Mouse (Mus musculus) spleen, postnatal 36 days (tissue): ENCODE data around the gene Nfatc4.

Source experiments
- DNase-seq, 2 experiments: peaks; one replicate each; pipeline ENCODE4 v3.0.0; 2022; ENCODE audit warnings: low spot score in 2 of 2, mixed read lengths in 1 of 2

Gene Nfatc4

GRCm38 (mm10) chr14:55853621-55854285 lies 30.8 kb downstream of the Nfatc4 start, which contains the start of gene Nynrin:
TSS of gene Nynrin (plus strand) at chr14:55854010.
- DNase-seq, result peak; percentile 13 to 14

GRCm38 (mm10) chr14:55854406-55855100 lies 31.6 kb downstream of the Nfatc4 start:
- DNase-seq, result no peak

GRCm38 (mm10) chr14:55855101-55855561 lies 32.2 kb downstream of the Nfatc4 start:
- DNase-seq, result no peak

GRCm38 (mm10) chr14:55857588-55857987 lies 34.6 kb downstream of the Nfatc4 start:
- no peak for DNase-seq

- DNase-seq, result no peak
Observed at GRCm38 (mm10) chr14:55862186-55862585, 39.2 kb downstream of the Nfatc4 start.

DNA sequence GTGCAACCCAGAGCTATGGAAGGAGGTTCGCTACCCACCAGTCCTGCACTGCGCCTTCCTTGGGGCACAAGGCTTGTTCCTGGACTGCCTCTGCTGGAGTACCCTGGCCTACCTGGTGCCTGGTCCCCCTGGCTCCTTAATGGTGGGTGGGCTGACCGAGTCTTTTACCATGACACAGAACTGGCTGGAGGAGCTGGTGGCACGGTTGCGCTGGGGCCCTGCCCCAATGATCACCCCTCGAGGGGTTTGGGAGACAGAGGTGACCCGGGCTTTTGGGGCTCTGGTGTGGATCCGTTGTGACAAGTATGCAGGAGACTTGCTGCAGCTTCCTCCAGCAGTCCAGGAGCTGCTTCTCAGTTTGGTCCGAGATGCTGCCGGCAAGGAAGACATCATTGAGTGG lies 40.0 kb downstream of the Nfatc4 start:
- DNase-seq, result no peak

DNA sequence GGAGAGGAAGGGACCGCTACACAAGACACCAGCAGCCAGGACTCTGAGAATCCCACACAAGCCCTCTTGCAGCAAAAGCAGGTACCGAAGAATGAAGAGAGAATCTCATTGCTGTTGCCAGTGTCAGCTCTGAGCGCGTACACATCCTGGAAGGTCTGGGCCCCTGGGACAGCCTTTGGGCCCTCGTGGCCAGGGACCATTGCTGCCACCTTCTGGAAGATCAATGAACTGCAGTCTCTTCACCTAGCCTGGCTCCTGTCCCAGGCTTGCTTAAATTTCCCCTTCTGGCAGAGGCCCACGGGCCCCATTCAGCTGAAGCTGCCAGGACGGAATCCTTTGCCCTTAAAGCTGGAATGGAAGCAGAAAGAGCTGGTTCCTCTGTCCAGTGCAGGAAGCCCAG lies 40.8 kb downstream of the Nfatc4 start:
- DNase-seq, result peak; percentile 42 to 53

DNA sequence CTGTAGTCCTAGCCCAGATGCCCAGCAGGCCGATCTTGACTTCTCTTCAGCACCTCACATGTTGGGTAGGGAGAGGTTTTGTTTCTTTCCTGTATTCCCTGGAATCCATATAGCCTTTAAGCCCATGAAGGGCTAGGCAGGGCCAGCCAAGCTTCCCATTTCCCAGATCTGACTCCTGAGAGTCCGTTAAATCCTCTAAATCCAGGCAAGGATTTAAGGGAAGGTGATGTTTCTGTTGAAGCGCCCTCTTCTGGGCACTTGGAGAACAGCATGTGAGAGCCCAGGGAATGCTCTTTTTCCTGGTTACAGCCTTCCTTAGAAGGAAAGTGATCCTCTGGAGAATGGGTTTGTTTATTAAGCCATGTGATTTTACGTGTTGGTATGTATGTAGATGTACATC lies 44.0 kb downstream of the Nfatc4 start:
- no peak for DNase-seq

DNA sequence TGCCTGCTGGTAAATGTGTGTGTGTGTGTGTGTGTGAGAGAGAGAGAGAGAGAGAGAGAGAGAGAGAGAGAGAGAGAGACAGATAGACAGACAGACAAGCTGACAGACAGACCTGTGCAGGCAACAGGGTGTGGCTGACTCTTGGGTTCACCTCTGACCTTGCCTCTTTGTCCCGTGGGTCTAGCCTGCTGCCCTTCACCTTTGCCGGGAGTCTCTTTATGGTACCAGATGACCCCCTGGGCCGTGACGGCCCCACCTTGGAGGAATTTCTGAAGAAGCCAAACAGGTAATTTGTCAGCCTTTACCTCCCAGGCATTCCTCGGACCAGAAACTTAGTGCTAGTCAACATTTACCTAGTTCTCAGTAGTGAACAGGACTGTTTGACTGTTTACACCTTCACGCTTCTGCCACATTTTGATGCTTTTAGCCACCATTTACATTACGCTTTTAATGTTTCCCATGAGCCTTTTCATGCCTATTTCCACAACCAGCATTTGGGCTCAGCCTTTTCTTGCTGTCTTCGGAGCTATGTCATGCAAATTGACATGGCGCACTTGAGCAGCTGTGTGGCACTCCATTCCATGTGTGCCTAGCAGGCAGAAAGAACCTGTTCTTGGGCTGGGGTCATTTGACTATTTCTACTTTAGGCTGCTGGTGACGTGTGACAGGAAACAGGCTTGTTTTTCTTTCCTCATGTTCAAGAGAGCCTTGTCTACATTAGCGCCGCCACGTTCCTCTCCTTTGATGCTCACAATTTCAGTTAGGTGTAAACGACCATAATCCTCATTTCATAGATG lies 45.5 kb downstream of the Nfatc4 start:
- no peak for DNase-seq

GRCm38 (mm10) chr14:55869538-55869937 lies 46.6 kb downstream of the Nfatc4 start:
- DNase-seq, result no peak

GRCm38 (mm10) chr14:55872039-55872438 lies 49.1 kb downstream of the Nfatc4 start:
- DNase-seq, result no peak

DNA sequence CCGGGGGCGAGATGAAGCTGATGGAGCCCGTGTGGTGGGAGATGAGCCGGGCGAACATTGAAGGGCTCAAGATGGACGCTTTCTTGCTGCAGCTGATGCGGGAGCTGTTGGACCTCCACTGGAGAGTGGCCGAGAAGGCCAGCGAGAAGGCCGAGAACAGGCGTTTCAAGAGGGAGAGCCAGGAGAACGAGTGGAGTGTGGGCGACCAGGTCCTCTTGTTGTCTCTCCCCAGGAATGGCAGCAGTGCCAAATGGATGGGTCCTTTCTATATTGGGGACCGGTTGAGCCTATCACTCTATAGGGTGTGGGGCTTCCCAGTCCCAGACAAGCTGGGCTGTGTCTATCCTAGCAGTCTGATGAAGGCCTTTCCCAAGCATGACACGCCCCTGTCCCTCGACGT lies 49.6 kb downstream of the Nfatc4 start:
- DNase-seq, result no peak

DNA sequence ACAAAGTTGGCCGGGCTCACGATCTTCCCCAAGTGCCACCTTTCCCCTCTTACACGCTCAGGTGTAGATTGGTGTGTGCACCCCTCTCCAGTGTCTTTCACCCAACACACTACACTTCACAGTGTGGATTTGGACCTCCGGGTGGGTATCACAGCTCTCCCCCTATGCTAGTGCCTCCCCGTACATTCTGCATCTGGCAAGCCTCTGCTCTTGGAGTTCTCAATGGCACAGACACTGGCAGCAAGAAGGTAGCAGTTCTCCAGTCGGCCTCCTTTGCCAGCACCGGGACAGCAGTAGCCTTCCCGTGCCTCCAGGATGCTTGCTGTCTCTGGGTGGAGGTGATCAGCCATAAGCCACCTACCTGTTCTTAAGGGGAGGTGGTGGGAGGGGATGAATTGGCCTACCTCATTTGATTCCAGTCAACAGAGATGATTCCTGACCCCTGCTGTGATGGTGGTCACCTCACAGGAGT lies 50.3 kb downstream of the Nfatc4 start:
- DNase-seq, result no peak

DNA sequence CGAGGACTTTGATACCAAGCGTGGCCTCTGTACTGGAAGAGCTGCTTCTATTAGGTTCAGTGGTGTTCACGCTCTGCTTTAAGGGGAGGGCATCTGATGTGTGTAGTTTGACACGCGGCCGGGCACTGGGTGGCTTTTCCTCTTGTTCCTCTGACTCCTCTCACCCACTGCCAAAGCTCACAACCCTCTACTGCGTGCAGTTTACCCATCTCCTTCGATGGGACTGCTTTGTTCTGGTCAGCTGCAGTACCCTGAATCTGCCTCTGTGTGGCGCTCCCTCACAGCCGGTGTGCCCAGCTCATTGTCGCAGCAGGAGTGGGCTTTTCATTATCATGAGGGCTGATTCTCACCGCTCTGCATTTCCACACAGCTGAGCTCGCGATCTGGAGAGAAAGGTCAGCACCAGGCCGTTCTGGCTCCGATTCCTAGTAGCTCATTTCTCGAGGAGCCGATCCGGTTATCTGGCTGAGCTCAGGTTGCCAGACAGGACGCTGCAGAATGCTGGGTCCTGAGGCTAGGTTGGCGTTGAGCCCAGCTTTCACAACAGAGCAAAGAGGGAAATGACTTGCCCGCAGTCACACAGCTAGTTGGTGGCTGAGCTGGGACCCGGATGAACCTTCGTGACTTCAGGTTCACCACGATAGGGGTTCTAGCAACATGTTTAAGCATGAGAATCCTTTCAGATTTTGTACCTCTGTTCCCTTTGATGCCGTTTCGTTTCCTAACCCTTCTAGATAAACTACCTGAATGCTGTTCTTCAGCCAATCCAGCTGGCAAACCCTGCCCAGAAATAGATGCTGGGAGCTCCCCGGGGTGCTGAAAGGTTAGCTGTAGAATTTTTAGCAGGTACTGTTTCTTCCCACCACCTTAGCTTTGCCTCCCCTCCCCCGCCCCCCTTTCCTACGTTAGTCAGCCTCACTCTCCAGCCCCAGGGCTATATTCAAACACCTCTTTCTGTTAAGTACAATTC lies 51.1 kb downstream of the Nfatc4 start:
- DNase-seq, result peak; percentile 61 to 66

- no peak for DNase-seq
Observed at GRCm38 (mm10) chr14:55877469-55878315, 54.7 kb downstream of the Nfatc4 start.

DNA sequence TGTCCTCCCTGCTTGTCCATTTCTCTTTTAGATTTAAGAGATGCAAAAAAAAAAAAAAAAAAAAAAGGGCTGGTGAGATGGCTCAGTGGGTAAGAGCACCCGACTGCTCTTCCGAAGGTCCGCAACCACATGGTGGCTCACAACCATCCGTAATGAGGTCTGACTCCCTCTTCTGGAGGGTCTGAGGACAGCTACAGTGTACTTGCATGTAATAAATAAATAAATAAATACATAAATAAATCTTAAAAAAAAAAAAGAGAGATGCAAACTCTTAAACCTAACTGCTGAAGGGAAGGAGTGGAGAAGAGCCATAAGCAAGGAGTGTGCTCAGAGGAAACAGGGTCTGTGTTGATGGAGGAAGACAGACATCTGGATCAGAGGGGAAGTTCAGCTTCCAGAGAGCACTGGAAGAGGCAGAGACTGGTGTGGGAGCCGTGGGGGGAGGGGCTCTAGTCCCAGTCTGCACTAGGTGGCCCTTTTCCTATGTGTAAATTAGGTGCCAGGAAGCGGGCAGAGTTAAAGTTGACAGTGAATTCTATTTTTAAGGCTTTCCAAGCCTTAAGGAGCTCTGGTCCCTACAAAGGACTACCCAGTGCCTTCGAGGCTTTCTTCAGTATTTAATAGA lies 55.5 kb downstream of the Nfatc4 start:
- no peak for DNase-seq

DNA sequence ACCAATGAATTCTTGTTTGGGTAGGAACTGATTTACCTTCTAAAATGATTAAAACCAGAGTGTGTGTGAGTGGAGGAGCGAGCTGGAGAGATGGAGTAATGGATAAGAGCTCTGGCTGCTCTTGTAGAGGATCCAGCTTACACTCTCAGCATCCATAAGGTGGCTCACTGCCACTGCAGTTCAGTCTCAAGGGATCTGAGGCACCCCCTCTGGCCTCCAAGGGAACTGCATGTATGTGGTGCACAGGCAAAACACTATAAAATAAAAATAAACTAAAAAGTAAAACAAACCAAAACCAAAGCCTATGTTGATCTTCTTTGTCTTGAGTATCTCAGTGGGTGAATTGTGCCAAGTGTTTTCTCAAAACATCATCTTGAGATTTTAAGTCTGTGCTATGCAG lies 56.7 kb downstream of the Nfatc4 start:
- DNase-seq, result peak; percentile 69 to 74

GRCm38 (mm10) chr14:55880982-55881381 lies 58.0 kb downstream of the Nfatc4 start:
- DNase-seq, result no peak

- no peak for DNase-seq
Observed at GRCm38 (mm10) chr14:55882171-55882641, 59.3 kb downstream of the Nfatc4 start.
